Mouse (Mus musculus) heart, embryonic 14.5 days (tissue): ENCODE data around the gene Dusp19. TPM values are rescaled to one million over a fixed set of nuclear protein-coding genes. Genes with fewer than 3 reads are reported as not detected.
A peak's percentile ranks its signal among the peaks of the same experiment; 100 is the strongest.

Source experiments
- ATAC-seq: fragments of 200-750 bp; cut with Nextera tagmentation; 2 replicates; pipeline ENCODE4 v1.8.0; 2017; ENCODE audit warnings: low read depth, moderate TSS enrichment; ENCODE audit not compliant: insufficient number of reproducible peaks, insufficient read depth, low FRiP score
- H3K27ac ChIP-seq, 2 experiments: fragments of 200-500 bp in 1 of 2; fragments of 300-500 bp in 1 of 2; sonication (generic) in 1 of 2; replicated peaks in 1 of 2; 2 replicates each; pipeline ENCODE4 v1.5.1; 2012 to 2014; ENCODE audit warnings: low read depth in 2 of 2, low read length in 2 of 2, control low read depth in 1 of 2, mild to moderate bottlenecking in 1 of 2, mixed read lengths in 1 of 2; ENCODE audit not compliant: control insufficient read depth in 1 of 2, insufficient read depth in 1 of 2
- H3K27me3 ChIP-seq: fragments of 300-500 bp; sonication (generic); 2 replicates; pipeline ENCODE4 v1.6.1; 2014; ENCODE audit warnings: mild to moderate bottlenecking, low read length, control low read depth; ENCODE audit not compliant: control insufficient read depth, insufficient read depth
- H3K36me3 ChIP-seq: fragments of 300-500 bp; sonication (generic); 2 replicates; pipeline ENCODE4 v1.6.1; 2014; ENCODE audit warnings: mild to moderate bottlenecking, control low read depth, low read length, mixed read lengths; ENCODE audit not compliant: control insufficient read depth, insufficient read depth
- H3K4me1 ChIP-seq, 2 experiments: fragments of 200-500 bp in 1 of 2; fragments of 300-500 bp in 1 of 2; sonication (generic) in 1 of 2; 2 replicates each; pipeline ENCODE4 v1.6.1; 2012 to 2014; ENCODE audit warnings: low read length in 2 of 2, control low read depth in 1 of 2, mixed read lengths in 1 of 2; ENCODE audit not compliant: control insufficient read depth in 2 of 2, insufficient read depth in 2 of 2
- H3K4me2 ChIP-seq: fragments of 300-500 bp; sonication (generic); 2 replicates; pipeline ENCODE4 v1.6.1; 2014; ENCODE audit warnings: mild to moderate bottlenecking, low read length
- H3K4me3 ChIP-seq, 2 experiments: fragments of 200-500 bp in 1 of 2; fragments of 300-500 bp in 1 of 2; sonication (generic) in 1 of 2; 2 replicates each; pipeline ENCODE4 v1.5.1; 2012 to 2014; ENCODE audit warnings: low read length in 2 of 2, mild to moderate bottlenecking in 2 of 2, control low read depth in 1 of 2, low read depth in 1 of 2, moderate library complexity in 1 of 2; ENCODE audit not compliant: control insufficient read depth in 1 of 2, insufficient read depth in 1 of 2
- H3K9ac ChIP-seq: fragments of 300-500 bp; sonication (generic); 2 replicates; pipeline ENCODE4 v1.6.1; 2014; ENCODE audit warnings: mild to moderate bottlenecking, low read length
- H3K9me3 ChIP-seq: fragments of 300-500 bp; sonication (generic); 2 replicates; pipeline ENCODE4 v1.6.1; 2016; ENCODE audit warnings: low read length, control low read depth; ENCODE audit not compliant: control insufficient read depth
- WGBS: fragments of 180-500 bp; shearing (Covaris S2); extraction: QIAGEN DNeasy Blood & Tissue Kit; methylation state at CpG from one replicate; pipeline ENCODE4 v1.1.7; 2014; 5-methylcytosine and 5-hydroxymethylcytosine counted together
- polyA plus RNA-seq: library from polyadenylated mRNA; unstranded; fragments of >200 nt; fragmentation: Nextera tagmentation; extraction: Ambion mirVana; gene quantifications from 2 replicates; pipeline ENCODE4 v1.2.1, GENCODE M21; 2014

Dusp19 gene
- polyA plus RNA-seq, 1 experiment from 2014 or later: 14.0 TPM

- H3K4me2 ChIP-seq: peak within 1 kb of the TSS; percentile 80
- H3K9me3 ChIP-seq: no peaks in the 10 kb centered on the region
- no peaks in the 10 kb centered on the region for H3K36me3 ChIP-seq
- peak; percentile 91 for ATAC-seq
- H3K27ac ChIP-seq: peak within 1 kb of the TSS; percentile 95 to 98
- under 1% methylated on average over 81 of the region's 88 CpGs for WGBS
- H3K4me1 ChIP-seq: peaks cover 3 to 22% of the 10 kb centered on the region in 2 experiments
- no peaks in the 10 kb centered on the region for H3K27me3 ChIP-seq
- peak within 1 kb of the TSS; percentile 72 to 73 for H3K4me3 ChIP-seq
- peak within 1 kb of the TSS; percentile 89 for H3K9ac ChIP-seq
Observed at GRCm38 (mm10) chr2:80581043-80581711, 35.7 kb upstream of the Dusp19 start, which contains the start of gene Nckap1. TSS of gene Nckap1 (minus strand) at chr2:80581380.

- Histone ChIP-seq H3K4me1 (peaks cover 0 to 16% of the 10 kb centered on the region in 2 experiments; a peak in 3 of 4 replicates), H3K4me2 (no peak overlapping the region), H3K9me3 (no peaks in the 10 kb centered on the region), H3K27ac (no peak overlapping the region), H3K4me3 (no peak overlapping the region), H3K9ac (no peak overlapping the region), H3K27me3 (no peaks in the 10 kb centered on the region), H3K36me3 (no peaks in the 10 kb centered on the region)
- ATAC-seq: no peak
- WGBS: 90% methylated on average over 3 of the region's 3 CpGs
Observed at GRCm38 (mm10) chr2:80582356-80582755, 34.5 kb upstream of the Dusp19 start.

GRCm38 (mm10) chr2:80594215-80594918 is 22.5 kb upstream of the Dusp19 start:
- H3K4me3 ChIP-seq: no peak overlapping the region
- no peaks in the 10 kb centered on the region for H3K36me3 ChIP-seq
- no peak overlapping the region for H3K9ac ChIP-seq
- WGBS: 65% methylated on average over 4 of the region's 4 CpGs
- no peak overlapping the region for H3K4me2 ChIP-seq
- no peak for ATAC-seq
- no peaks in the 10 kb centered on the region for H3K27me3 ChIP-seq
- no peaks in the 10 kb centered on the region for H3K4me1 ChIP-seq
- no peak overlapping the region for H3K27ac ChIP-seq
- H3K9me3 ChIP-seq: no peaks in the 10 kb centered on the region

GRCm38 (mm10) chr2:80596960-80597359 is 19.9 kb upstream of the Dusp19 start:
- H3K9me3 ChIP-seq: no peaks in the 10 kb centered on the region
- ATAC-seq: no peak

GRCm38 (mm10) chr2:80599850-80600249 is 17.0 kb upstream of the Dusp19 start:
- Histone ChIP-seq H3K4me1 (no peaks in the 10 kb centered on the region), H3K27ac (no peak overlapping the region), H3K36me3 (no peaks in the 10 kb centered on the region), H3K4me3 (no peak overlapping the region), H3K9me3 (no peaks in the 10 kb centered on the region), H3K27me3 (no peaks in the 10 kb centered on the region), H3K9ac (no peak overlapping the region), H3K4me2 (no peak overlapping the region)
- ATAC-seq: no peak
- 81% methylated on average over 3 of the region's 3 CpGs for WGBS

More at GRCm38 (mm10) chr2:80596960-80597359, 19.9 kb upstream of the Dusp19 start:
- H3K36me3 ChIP-seq: no peaks in the 10 kb centered on the region
- H3K27me3 ChIP-seq: no peaks in the 10 kb centered on the region
- no peak overlapping the region for H3K9ac ChIP-seq
- no peak overlapping the region for H3K4me2 ChIP-seq
- WGBS: 68% methylated on average over 5 of the region's 5 CpGs
- no peaks in the 10 kb centered on the region for H3K4me1 ChIP-seq
- no peak overlapping the region for H3K4me3 ChIP-seq
- no peak overlapping the region for H3K27ac ChIP-seq

- H3K27ac ChIP-seq: no peak overlapping the region
- H3K9me3 ChIP-seq: no peaks in the 10 kb centered on the region
- no peak overlapping the region for H3K4me3 ChIP-seq
- H3K4me2 ChIP-seq: no peak overlapping the region
- H3K36me3 ChIP-seq: no peaks in the 10 kb centered on the region
- no peaks in the 10 kb centered on the region for H3K27me3 ChIP-seq
- H3K9ac ChIP-seq: no peak overlapping the region
- H3K4me1 ChIP-seq: no peaks in the 10 kb centered on the region
- no peak for ATAC-seq
Observed at GRCm38 (mm10) chr2:80600611-80601010, 16.2 kb upstream of the Dusp19 start.

GRCm38 (mm10) chr2:80602756-80603155 is 14.1 kb upstream of the Dusp19 start:
- no peaks in the 10 kb centered on the region for H3K27me3 ChIP-seq
- no peak overlapping the region for H3K4me3 ChIP-seq
- 85% methylated on average over 13 of the region's 13 CpGs for WGBS
- no peak for ATAC-seq
- no peak overlapping the region for H3K9ac ChIP-seq
- no peaks in the 10 kb centered on the region for H3K4me1 ChIP-seq
- H3K27ac ChIP-seq: no peak overlapping the region
- no peaks in the 10 kb centered on the region for H3K36me3 ChIP-seq
- H3K9me3 ChIP-seq: no peaks in the 10 kb centered on the region
- no peak overlapping the region for H3K4me2 ChIP-seq
